Mouse (Mus musculus): ENCODE data around the gene Enkd1.

GRCm38 (mm10) chr8:105677891-105678290, 30.1 kb downstream of the Enkd1 start:
- TF ChIP-seq CTCF (IDR thresholded peaks at IDR 0.05 in 2 of 3, conservative IDR thresholded peaks at IDR 0.05 in 1 of 3; ENCODE audit: control insufficient read depth in 1 of 3, insufficient read depth in 1 of 3, low read depth in 2 of 3, low read length in 3 of 3, poor library complexity in 1 of 3, severe bottlenecking in 1 of 3), result peak in 2 of 3 experiments; percentile 7 to 25; a peak in 2 of 6 replicates
- TF ChIP-seq GATA1 (IDR thresholded peaks at IDR 0.05; ENCODE audit: low read depth, low read length), result no peak
- TF ChIP-seq POLR2A (IDR thresholded peaks at IDR 0.05; ENCODE audit: control insufficient read depth in 1 of 2, insufficient read depth in 1 of 2, low read depth in 1 of 2, low read length in 2 of 2, poor library complexity in 1 of 2), result no peak

Measured in MEL (cell line).